Mouse (Mus musculus): Measurements from ENCODE around the gene 4933417A18Rik.
"Not testable (repeated sequence)": the region's sequence is repeated elsewhere in the genome, so short reads cannot be mapped to it uniquely, and the experiment has no call there.

- not testable (repeated sequence) for TF ChIP-seq POLR2A, CTCF (IDR thresholded peaks at IDR 0.05; ENCODE audit: extremely low read depth, insufficient read depth, low read length)
Measured at GRCm38 (mm10) chr13:34965647-34966046, 41.4 kb downstream of the 4933417A18Rik start.

Data from cortical plate, adult 2 months (tissue).